Mouse (Mus musculus) cortical plate, adult 2 months (tissue): ENCODE measurements around the gene Cep135. TPM values are rescaled to one million over a fixed set of nuclear protein-coding genes. Genes with fewer than 3 reads are reported as not detected.

ENCODE experiments used
- H3K27ac ChIP-seq: fragments of 200-500 bp; 2 replicates; pipeline ENCODE4 v1.5.1; 2012; ENCODE audit warnings: low read length, control low read depth, inconsistent platforms; ENCODE audit not compliant: insufficient read depth
- H3K4me1 ChIP-seq: fragments of 200-500 bp; 2 replicates; pipeline ENCODE4 v1.6.1; 2011; ENCODE audit warnings: low read length; ENCODE audit not compliant: control insufficient read depth, insufficient read depth
- H3K4me3 ChIP-seq: fragments of 200-500 bp; 2 replicates; pipeline ENCODE4 v1.5.1; 2011; ENCODE audit warnings: mild to moderate bottlenecking, low read length, control low read depth; ENCODE audit not compliant: insufficient read depth
- CTCF ChIP-seq: fragments of 200-500 bp; IDR thresholded peaks from 2 replicates; pipeline ENCODE4 v1.5.1; 2011; ENCODE audit warnings: mild to moderate bottlenecking, control low read depth, low read length; ENCODE audit not compliant: insufficient read depth; ENCODE audit errors: extremely low read depth
- POLR2A ChIP-seq: fragments of 200-500 bp; IDR thresholded peaks from 2 replicates; pipeline ENCODE4 v1.6.1; 2011; ENCODE audit warnings: mild to moderate bottlenecking, low read length, control low read depth; ENCODE audit not compliant: insufficient read depth; ENCODE audit errors: extremely low read depth
- polyA plus RNA-seq: library from polyadenylated mRNA; depleted of rRNA; stranded (reverse); fragments of >200 nt; gene quantifications from 2 replicates; pipeline ENCODE4 v1.2.3, GENCODE M21; 2012; rRNA removed

Cep135 gene
- polyA plus RNA-seq, 1 experiment = 5.8 TPM

DNA sequence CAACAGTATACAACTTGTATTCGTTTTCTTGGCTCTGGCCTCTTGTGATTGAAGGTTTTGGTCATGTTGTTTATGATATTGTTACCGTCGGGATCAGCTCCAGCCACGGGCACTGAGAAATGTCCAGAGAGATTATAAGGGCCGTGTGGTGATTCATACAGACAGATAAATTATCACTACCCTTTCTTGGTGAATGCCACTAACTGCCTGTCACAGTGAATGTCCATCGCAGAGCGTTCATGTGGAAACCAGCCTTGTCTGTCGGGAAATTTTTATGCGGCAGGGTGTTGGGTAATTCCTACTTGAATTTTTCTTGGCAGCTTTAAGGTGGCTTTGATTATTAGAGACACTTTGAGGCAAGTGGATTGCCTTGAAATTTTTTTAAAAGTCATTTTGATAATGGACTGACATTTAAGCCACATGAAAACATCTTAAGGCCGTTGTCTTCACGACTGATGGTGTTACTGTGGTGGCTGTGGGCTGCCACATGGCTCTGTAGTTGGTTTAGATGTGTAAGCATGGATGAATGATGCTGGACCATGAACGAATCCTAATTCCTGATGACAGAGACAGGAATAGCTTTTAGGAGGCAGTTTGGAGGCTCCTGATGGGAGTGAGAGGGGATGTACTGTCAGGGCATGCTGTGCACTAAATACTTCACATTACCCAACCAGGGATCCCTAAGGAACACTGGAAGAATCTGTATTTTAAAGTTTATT lies 103.4 kb downstream of the Cep135 start:
- H3K4me1 ChIP-seq = peaks cover 1% of the 10 kb centered on the region; the same call in 1 of the 2 replicates
- no peak overlapping the region for H3K4me3 ChIP-seq
- H3K27ac ChIP-seq = no peak overlapping the region
- TF ChIP-seq CTCF = no peak
- TF ChIP-seq POLR2A = no peak

Other genes with a start within 250 kb of the Cep135 start
- gene Nmu, start 224.9 kb upstream of the Cep135 start, polyA plus RNA-seq = not detected in 2 replicates
- gene Gm7271, start 104.7 kb upstream of the Cep135 start, polyA plus RNA-seq = 0.44 and 0.47 TPM in 2 replicates
- gene Exoc1, start 59.4 kb upstream of the Cep135 start, polyA plus RNA-seq = 92.7 and 104 TPM in 2 replicates
- gene C530008M17Rik, start 67.8 kb downstream of the Cep135 start, polyA plus RNA-seq = 26.5 and 30.0 TPM in 2 replicates